Mouse (Mus musculus) embryonic facial prominence, embryonic 11.5 days (tissue): ENCODE measurements around the gene Cblb. TPM values are rescaled to one million over a fixed set of nuclear protein-coding genes. Genes with fewer than 3 reads are reported as not detected.
A peak's percentile ranks its signal among the peaks of the same experiment; 100 is the strongest.

Experiments used
- ATAC-seq: fragments of 200-750 bp; cut with Nextera tagmentation; replicated peaks from 2 replicates; pipeline ENCODE4 v1.8.0; 2017; ENCODE audit warnings: low read depth; ENCODE audit not compliant: insufficient number of reproducible peaks, low FRiP score, low TSS enrichment
- DNase-seq: peaks from one replicate; pipeline ENCODE4 v3.0.0-alpha.2; 2015; ENCODE audit warnings: low spot score
- H3K27ac ChIP-seq: fragments of 300-500 bp; sonication (generic); replicated peaks from 2 replicates; pipeline ENCODE4 v1.5.1; 2014; ENCODE audit warnings: mild to moderate bottlenecking, low read depth, low read length, control low read depth
- H3K27me3 ChIP-seq: fragments of 300-500 bp; sonication (generic); 2 replicates; pipeline ENCODE4 v1.6.1; 2014; ENCODE audit warnings: mild to moderate bottlenecking, low read length, moderate library complexity, mixed read lengths; ENCODE audit not compliant: control insufficient read depth, insufficient read depth
- H3K36me3 ChIP-seq: fragments of 300-500 bp; sonication (generic); replicated peaks from 2 replicates; pipeline ENCODE4 v1.6.1; 2014; ENCODE audit warnings: low read depth, mild to moderate bottlenecking, low read length, moderate library complexity, mixed read lengths; ENCODE audit not compliant: control insufficient read depth, insufficient read depth
- H3K4me1 ChIP-seq: fragments of 300-500 bp; sonication (generic); 2 replicates; pipeline ENCODE4 v1.6.1; 2014; ENCODE audit warnings: low read length, mixed read lengths; ENCODE audit not compliant: control insufficient read depth, insufficient read depth
- H3K4me2 ChIP-seq: fragments of 300-500 bp; sonication (generic); 2 replicates; pipeline ENCODE4 v1.6.1; 2014; ENCODE audit warnings: low read depth, mild to moderate bottlenecking, control low read depth, low read length, moderate library complexity
- H3K4me3 ChIP-seq: fragments of 300-500 bp; sonication (generic); 2 replicates; pipeline ENCODE4 v1.5.1; 2014; ENCODE audit warnings: low read depth, low read length, control low read depth
- H3K9ac ChIP-seq: fragments of 300-500 bp; sonication (generic); replicated peaks from 2 replicates; pipeline ENCODE4 v1.6.1; 2014; ENCODE audit warnings: mild to moderate bottlenecking, control low read depth, low read length
- H3K9me3 ChIP-seq: fragments of 300-500 bp; sonication (generic); replicated peaks from 2 replicates; pipeline ENCODE4 v1.6.1; 2016; ENCODE audit warnings: mild to moderate bottlenecking, low read length, inconsistent platforms, mixed read lengths; ENCODE audit not compliant: control insufficient read depth
- WGBS: fragments of 180-500 bp; shearing (Covaris S2); extraction: QIAGEN DNeasy Blood & Tissue Kit; methylation state at CpG from one replicate; pipeline ENCODE4 v1.1.7; 2014; 5-methylcytosine and 5-hydroxymethylcytosine counted together
- polyA plus RNA-seq: library from polyadenylated mRNA; unstranded; fragments of >200 nt; fragmentation: Nextera tagmentation; extraction: Ambion mirVana; gene quantifications from 2 replicates; pipeline ENCODE4 v1.2.1, GENCODE M21; 2014

Cblb gene
- polyA plus RNA-seq, 1 experiment from 2014 or later: 30.0 TPM

DNA sequence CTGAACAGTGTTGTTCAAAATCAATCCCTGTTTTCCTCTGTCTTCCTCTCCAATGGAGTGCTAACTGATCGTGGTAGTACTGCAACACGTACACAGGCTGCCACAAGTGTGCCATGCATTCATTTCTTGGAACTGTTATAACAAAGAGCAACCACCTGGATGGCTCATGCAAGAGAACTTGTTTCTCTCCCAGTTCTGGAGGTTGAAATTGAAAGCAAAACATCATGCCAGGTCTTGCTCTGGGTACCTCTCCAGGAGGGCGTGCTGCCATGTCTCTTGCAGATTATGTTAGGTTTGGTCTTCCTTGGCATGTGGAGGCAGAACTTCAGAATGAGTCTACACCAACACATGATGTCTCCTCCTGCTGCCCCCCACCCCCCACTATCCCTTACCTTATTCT is 24.2 kb downstream of the Cblb start:
- Histone ChIP-seq H3K36me3 (no peaks in the 10 kb centered on the region), H3K4me3 (no peak overlapping the region), H3K4me1 (no peaks in the 10 kb centered on the region), H3K9ac (no peak overlapping the region), H3K27me3 (no peaks in the 10 kb centered on the region), H3K27ac (no peak overlapping the region), H3K9me3 (no peaks in the 10 kb centered on the region), H3K4me2 (no peak overlapping the region)
- WGBS: 87% methylated on average over 3 of the region's 3 CpGs
- no peak for ATAC-seq
- DNase-seq: no peak

DNA sequence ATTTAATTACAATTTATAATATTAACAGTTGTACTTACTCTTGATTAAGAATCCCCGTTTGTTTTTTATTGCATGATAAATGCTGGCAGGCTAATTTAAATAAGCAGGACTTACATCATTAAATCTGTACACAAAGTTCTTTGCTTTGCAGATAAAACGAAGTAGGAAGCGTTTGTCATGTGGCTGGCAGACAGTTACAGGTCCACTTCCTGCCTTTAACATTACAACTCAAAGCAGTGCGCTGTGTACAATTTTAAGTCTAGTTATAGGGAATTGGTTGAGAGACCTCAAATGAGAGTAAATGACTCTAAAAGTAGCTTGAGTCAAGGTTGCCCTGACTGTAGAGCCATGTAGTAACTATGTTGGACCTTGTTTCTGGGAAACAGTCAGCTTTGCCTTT is 25.1 kb downstream of the Cblb start:
- H3K27ac ChIP-seq: no peak overlapping the region
- no peak overlapping the region for H3K9ac ChIP-seq
- DNase-seq: no peak
- ATAC-seq: no peak
- no peak overlapping the region for H3K4me2 ChIP-seq
- no peaks in the 10 kb centered on the region for H3K27me3 ChIP-seq
- H3K4me1 ChIP-seq: no peaks in the 10 kb centered on the region
- 85% methylated on average over 4 of the region's 4 CpGs for whole genome bisulfite sequencing
- no peaks in the 10 kb centered on the region for H3K9me3 ChIP-seq
- H3K36me3 ChIP-seq: no peaks in the 10 kb centered on the region
- H3K4me3 ChIP-seq: no peak overlapping the region

DNA sequence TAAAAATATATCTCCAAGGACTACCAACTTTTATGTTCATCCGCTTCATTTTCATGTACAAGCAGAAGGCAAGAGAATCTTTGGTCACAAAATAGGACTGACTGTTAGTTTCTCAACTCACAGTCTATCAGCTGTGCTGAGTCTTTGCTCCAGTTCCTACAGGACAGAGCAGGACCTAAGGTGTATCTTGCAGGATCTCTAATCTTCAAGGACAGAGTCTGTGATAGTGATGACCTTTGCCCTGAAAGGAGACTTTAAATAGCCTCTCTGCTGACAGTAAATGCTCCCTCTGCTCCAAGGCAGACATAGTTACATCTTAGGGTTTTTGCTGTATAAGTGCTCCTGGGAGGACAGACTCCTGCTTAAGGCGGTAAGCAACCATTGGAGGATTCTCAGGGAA is 26.3 kb downstream of the Cblb start:
- Histone ChIP-seq H3K9ac (no peak overlapping the region), H3K27me3 (no peaks in the 10 kb centered on the region), H3K4me1 (no peaks in the 10 kb centered on the region), H3K27ac (no peak overlapping the region), H3K4me3 (no peak overlapping the region), H3K9me3 (no peaks in the 10 kb centered on the region), H3K4me2 (no peak overlapping the region), H3K36me3 (no peaks in the 10 kb centered on the region)
- ATAC-seq (no peak), DNase-seq (no peak)
- 84% methylated on average over 2 of the region's 2 CpGs for WGBS

DNA sequence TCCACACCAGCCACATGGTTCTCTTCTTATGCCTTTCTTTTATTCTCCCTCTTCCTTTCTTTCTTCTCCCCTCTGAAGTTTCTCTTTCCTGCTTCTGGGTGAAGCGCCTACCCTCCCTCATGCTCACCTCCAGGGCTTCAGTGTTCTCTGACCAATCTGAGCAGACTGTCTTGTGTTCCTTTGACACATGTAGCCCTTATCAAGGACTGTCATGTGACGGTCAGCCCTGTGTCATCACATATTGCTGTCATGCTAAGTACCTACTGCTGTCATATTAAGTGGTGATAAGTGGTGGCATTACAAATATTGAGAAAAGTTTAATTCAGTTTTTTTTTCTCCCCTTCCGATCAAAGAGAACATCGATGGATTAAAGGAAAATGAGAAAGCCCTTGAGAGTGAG is 28.5 kb downstream of the Cblb start:
- DNase-seq: no peak
- Histone ChIP-seq H3K9ac (no peak overlapping the region), H3K9me3 (no peaks in the 10 kb centered on the region), H3K4me1 (no peaks in the 10 kb centered on the region), H3K4me2 (no peak overlapping the region), H3K27me3 (no peaks in the 10 kb centered on the region), H3K4me3 (no peak overlapping the region), H3K36me3 (no peaks in the 10 kb centered on the region), H3K27ac (no peak overlapping the region)
- no peak for ATAC-seq
- WGBS: 89% methylated on average over 4 of the region's 4 CpGs

DNA sequence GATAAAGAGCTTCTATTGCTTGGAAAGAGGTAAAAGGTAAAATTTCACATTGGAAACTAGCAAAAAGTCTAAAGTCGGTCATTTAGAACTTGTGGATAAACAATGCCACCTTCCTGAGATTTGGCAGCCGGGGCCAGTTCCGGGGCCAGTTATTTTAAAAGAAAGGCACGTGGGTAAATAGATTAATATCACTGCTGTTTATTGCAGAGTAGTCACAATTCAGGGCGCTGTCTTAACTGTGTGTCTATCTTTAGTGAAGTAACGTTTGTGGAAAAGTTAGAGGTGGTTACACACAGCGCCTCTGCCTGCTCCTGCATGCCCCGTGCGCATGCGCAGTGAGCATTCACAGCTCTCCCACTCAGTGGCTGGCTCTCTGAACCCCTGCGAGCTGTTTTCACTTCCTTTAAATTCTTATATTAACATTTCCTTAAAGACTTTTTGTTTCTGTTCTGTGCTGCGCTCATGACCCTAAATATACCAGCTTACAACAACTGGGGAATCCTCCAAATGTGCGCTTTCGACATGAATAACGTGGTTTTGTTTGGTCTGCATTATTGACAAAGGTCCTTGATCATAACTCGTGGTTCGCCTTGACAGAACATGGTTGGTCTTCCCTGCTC is 29.2 kb downstream of the Cblb start:
- H3K27ac ChIP-seq: no peak overlapping the region
- no peaks in the 10 kb centered on the region for H3K4me1 ChIP-seq
- 79% methylated on average over 17 of the region's 17 CpGs for WGBS
- no peak overlapping the region for H3K9ac ChIP-seq
- H3K4me2 ChIP-seq: no peak overlapping the region
- DNase-seq: no peak
- no peaks in the 10 kb centered on the region for H3K36me3 ChIP-seq
- H3K9me3 ChIP-seq: no peaks in the 10 kb centered on the region
- no peaks in the 10 kb centered on the region for H3K27me3 ChIP-seq
- no peak for ATAC-seq
- no peak overlapping the region for H3K4me3 ChIP-seq

DNA sequence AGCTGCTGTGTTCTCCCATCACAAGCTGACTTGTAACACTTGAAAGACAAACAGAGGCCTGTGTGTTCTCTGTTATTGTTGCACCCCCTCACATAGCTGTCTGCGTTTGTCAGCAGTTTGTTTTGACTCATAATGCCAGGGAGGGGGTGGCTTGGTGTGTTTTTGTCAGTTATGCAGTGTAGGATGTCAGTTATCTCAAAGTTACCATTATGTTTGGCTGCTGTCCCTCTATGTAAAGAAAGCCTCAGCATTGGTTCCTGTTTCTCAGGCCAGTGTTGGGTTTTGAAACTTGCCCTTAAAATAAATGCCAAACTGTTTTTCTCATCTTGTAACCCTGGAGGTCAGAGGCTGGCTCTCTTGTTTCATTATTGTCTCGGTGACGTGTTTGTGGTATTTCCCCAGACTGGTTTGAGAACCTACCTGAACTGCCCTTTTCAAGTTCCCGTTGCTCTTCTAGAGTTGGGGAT is 30.0 kb downstream of the Cblb start:
- H3K9ac ChIP-seq: no peak overlapping the region
- H3K36me3 ChIP-seq: no peaks in the 10 kb centered on the region
- no peaks in the 10 kb centered on the region for H3K9me3 ChIP-seq
- no peaks in the 10 kb centered on the region for H3K27me3 ChIP-seq
- no peaks in the 10 kb centered on the region for H3K4me1 ChIP-seq
- H3K4me2 ChIP-seq: no peak overlapping the region
- no peak for DNase-seq
- WGBS: 40% methylated on average over 4 of the region's 4 CpGs
- no peak overlapping the region for H3K4me3 ChIP-seq
- ATAC-seq: no peak
- H3K27ac ChIP-seq: no peak overlapping the region

DNA sequence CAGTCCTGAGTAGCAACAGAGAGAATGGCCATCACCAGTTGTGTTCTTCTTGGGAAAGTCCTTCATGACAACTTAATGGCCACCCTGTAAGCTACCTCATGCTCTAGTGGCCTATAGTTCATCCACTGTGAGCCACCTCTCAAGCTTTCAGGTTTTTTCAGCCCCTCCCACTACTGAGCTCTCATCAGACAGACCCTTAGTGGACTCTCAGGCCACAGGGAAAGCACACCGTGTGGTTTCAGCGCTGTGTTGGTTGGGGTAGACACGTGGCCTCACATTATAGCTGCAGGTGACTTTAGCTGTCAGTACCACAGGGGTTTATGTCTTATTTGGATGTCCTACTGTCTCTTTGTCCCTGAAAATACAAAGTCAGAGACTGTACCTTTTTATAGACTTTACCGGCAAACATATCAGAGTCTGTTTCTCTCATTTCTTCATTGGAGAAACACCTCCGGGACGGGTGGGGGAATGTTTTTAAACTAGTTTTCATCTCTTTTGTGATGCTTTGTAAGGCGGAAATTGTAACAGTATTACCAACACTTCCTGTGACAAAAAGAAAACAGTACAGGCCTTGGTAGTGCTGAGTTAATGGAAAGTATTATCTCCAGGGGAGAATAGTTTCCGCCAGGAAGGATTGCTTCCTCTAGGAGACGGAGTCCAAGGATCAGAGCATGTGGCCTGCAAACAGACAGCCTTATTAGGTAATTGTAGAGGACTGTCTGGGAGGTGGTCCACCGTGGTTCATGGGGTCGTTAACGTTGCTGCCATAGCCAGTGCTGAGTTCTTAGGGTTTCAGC is 33.5 kb downstream of the Cblb start:
- H3K4me3 ChIP-seq: no peak overlapping the region
- no peaks in the 10 kb centered on the region for H3K4me1 ChIP-seq
- ATAC-seq (no peak), DNase-seq (peak; percentile 27)
- 69% methylated on average over 12 of the region's 12 CpGs for WGBS
- no peak overlapping the region for H3K27ac ChIP-seq
- H3K9me3 ChIP-seq: no peaks in the 10 kb centered on the region
- H3K36me3 ChIP-seq: no peaks in the 10 kb centered on the region
- H3K9ac ChIP-seq: no peak overlapping the region
- no peak overlapping the region for H3K4me2 ChIP-seq
- H3K27me3 ChIP-seq: no peaks in the 10 kb centered on the region
